Mouse (Mus musculus) intestine, embryonic 16.5 days (tissue): ENCODE measurements around the gene Ect2l. TPM values are rescaled to one million over a fixed set of nuclear protein-coding genes. Genes with fewer than 3 reads are reported as not detected.

Experiments used
- ATAC-seq: fragments of 200-750 bp; cut with Nextera tagmentation; 2 replicates; pipeline ENCODE4 v1.8.0; 2017; ENCODE audit warnings: moderate TSS enrichment, moderate library complexity
- H3K27ac ChIP-seq: fragments of 300-500 bp; sonication (generic); 2 replicates; pipeline ENCODE4 v1.5.1; 2014; ENCODE audit warnings: mild to moderate bottlenecking, low read length
- H3K27me3 ChIP-seq: fragments of 300-500 bp; sonication (generic); replicated peaks from 2 replicates; pipeline ENCODE4 v1.6.1; 2014; ENCODE audit warnings: low read length, control low read depth, mixed read lengths; ENCODE audit not compliant: control insufficient read depth, insufficient read depth
- H3K36me3 ChIP-seq: fragments of 300-500 bp; sonication (generic); 2 replicates; pipeline ENCODE4 v1.6.1; 2014; ENCODE audit warnings: low read length, control low read depth; ENCODE audit not compliant: control insufficient read depth, insufficient read depth
- H3K4me1 ChIP-seq: fragments of 300-500 bp; sonication (generic); 2 replicates; pipeline ENCODE4 v1.6.1; 2014; ENCODE audit warnings: low read length, control low read depth, mixed read lengths; ENCODE audit not compliant: control insufficient read depth, insufficient read depth
- H3K4me2 ChIP-seq: fragments of 300-500 bp; sonication (generic); 2 replicates; pipeline ENCODE4 v1.6.1; 2014; ENCODE audit warnings: low read depth, low read length, control low read depth
- H3K4me3 ChIP-seq: fragments of 300-500 bp; sonication (generic); 2 replicates; pipeline ENCODE4 v1.5.1; 2014; ENCODE audit warnings: mild to moderate bottlenecking, low read length
- H3K9ac ChIP-seq: fragments of 300-500 bp; sonication (generic); 2 replicates; pipeline ENCODE4 v1.6.1; 2014; ENCODE audit warnings: low read depth, low read length
- H3K9me3 ChIP-seq: fragments of 300-500 bp; sonication (generic); 2 replicates; pipeline ENCODE4 v1.6.1; 2016; ENCODE audit warnings: low read length, control low read depth; ENCODE audit not compliant: control insufficient read depth
- WGBS: fragments of 180-500 bp; shearing (Covaris S2); extraction: QIAGEN DNeasy Blood & Tissue Kit; methylation state at CpG from one replicate; pipeline ENCODE4 v1.1.7; 2014; 5-methylcytosine and 5-hydroxymethylcytosine counted together
- polyA plus RNA-seq: library from polyadenylated mRNA; unstranded; fragments of >200 nt; fragmentation: Nextera tagmentation; extraction: Ambion mirVana; gene quantifications from 2 replicates; pipeline ENCODE4 v1.2.1, GENCODE M21; 2015

Ect2l gene
- polyA plus RNA-seq, 1 experiment from 2014 or later, result 0.21 TPM

GRCm38 (mm10) chr10:18197206-18197979 is 13.3 kb downstream of the Ect2l start:
- peak overlapping the region; percentile 34 for H3K4me3 ChIP-seq
- peak overlapping the region; percentile 44 for H3K4me2 ChIP-seq
- H3K27me3 ChIP-seq, result no peaks in the 10 kb centered on the region
- ATAC-seq, result peak; percentile 49; the same call in 1 of the 2 replicates
- H3K27ac ChIP-seq, result no peak overlapping the region
- H3K9me3 ChIP-seq, result no peaks in the 10 kb centered on the region
- peak overlapping the region; percentile 34; the same call in 1 of the 2 replicates for H3K9ac ChIP-seq
- whole genome bisulfite sequencing, result 49% methylated on average over 14 of the region's 14 CpGs
- no peaks in the 10 kb centered on the region for H3K4me1 ChIP-seq
- no peaks in the 10 kb centered on the region for H3K36me3 ChIP-seq

- Histone ChIP-seq H3K27me3 (no peaks in the 10 kb centered on the region), H3K4me2 (peak overlapping the region; percentile 26), H3K9ac (no peak overlapping the region), H3K4me3 (no peak overlapping the region), H3K36me3 (no peaks in the 10 kb centered on the region), H3K27ac (no peak overlapping the region), H3K4me1 (no peaks in the 10 kb centered on the region), H3K9me3 (no peaks in the 10 kb centered on the region)
- WGBS, result 36% methylated on average over 14 of the region's 14 CpGs
- ATAC-seq, result peak; percentile 91
Measured at GRCm38 (mm10) chr10:18194737-18195141, 16.0 kb downstream of the Ect2l start.

DNA sequence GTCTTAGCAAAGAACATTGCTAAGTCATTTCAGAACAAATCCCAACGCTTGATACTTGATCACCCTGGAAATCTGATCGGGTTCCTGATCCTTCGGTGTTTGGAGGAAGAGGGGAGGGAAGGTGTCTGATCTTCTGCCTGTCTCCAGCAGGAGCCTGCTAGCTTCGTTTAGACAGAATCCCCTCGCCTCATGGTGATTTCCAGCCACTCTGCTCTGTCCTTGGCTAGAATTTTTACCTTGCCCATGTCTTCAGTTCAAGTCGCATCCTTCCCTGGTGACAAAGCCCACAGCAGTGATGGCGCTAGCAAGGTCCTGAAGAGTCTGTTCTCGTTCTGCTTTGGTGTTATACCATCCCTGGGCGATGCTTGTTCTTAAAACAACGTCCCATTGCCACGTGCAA is 16.5 kb downstream of the Ect2l start:
- Histone ChIP-seq H3K9ac (no peak overlapping the region), H3K36me3 (no peaks in the 10 kb centered on the region), H3K9me3 (no peaks in the 10 kb centered on the region), H3K27me3 (no peaks in the 10 kb centered on the region), H3K4me2 (no peak overlapping the region), H3K27ac (no peak overlapping the region), H3K4me3 (no peak overlapping the region), H3K4me1 (no peaks in the 10 kb centered on the region)
- ATAC-seq, result no peak
- 73% methylated on average over 11 of the region's 11 CpGs for WGBS

DNA sequence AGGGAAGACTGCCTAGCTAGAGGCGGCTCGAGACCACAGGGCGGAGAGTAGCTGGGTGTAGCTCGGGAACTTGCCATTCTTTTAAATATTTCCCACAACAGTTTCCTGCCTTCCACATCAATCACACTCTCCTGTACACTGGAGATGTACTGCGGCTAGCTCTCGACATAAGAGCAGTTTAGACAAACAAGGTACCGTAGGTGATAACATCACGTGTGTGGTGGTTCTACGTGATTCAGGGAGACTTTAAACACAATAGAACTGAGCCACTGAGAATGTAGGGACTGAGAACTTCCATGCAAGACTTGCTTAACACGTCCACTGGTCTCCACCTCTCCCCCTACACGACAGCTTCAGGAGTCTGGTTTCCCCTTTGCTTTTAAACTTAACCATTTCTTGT is 17.5 kb downstream of the Ect2l start:
- no peak overlapping the region for H3K4me3 ChIP-seq
- H3K4me2 ChIP-seq, result no peak overlapping the region
- no peaks in the 10 kb centered on the region for H3K36me3 ChIP-seq
- no peak for ATAC-seq
- 60% methylated on average over 11 of the region's 11 CpGs for WGBS
- no peak overlapping the region for H3K9ac ChIP-seq
- H3K27me3 ChIP-seq, result no peaks in the 10 kb centered on the region
- no peaks in the 10 kb centered on the region for H3K9me3 ChIP-seq
- no peaks in the 10 kb centered on the region for H3K4me1 ChIP-seq
- no peak overlapping the region for H3K27ac ChIP-seq

GRCm38 (mm10) chr10:18191706-18192105 is 19.0 kb downstream of the Ect2l start:
- Histone ChIP-seq H3K27ac (no peak overlapping the region), H3K4me3 (no peak overlapping the region), H3K36me3 (no peaks in the 10 kb centered on the region), H3K4me1 (no peaks in the 10 kb centered on the region), H3K9ac (no peak overlapping the region), H3K27me3 (no peaks in the 10 kb centered on the region), H3K9me3 (no peaks in the 10 kb centered on the region), H3K4me2 (no peak overlapping the region)
- WGBS, result 50% methylated on average over 8 of the region's 8 CpGs
- ATAC-seq, result peak; percentile 53

DNA sequence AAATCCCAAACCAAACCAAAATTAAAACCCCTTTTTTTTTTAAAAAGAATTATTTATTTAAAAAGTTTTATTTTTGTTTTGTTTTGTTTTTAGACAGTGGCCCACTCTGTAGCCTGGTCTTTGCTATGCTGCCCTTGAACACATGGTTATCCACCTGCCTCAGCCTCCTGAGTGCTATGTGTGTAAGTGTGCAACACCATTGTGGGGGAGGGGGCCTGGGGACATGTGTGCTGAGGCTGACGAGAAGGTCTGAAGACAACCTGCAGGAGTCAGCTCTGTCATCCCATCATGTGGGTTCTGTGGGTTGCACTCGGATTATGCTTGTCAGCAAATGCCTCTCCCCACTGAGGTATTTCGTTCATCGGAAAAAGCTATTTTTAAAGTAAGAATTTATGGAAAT is 21.2 kb downstream of the Ect2l start:
- Histone ChIP-seq H3K4me1 (no peaks in the 10 kb centered on the region), H3K4me3 (no peak overlapping the region), H3K4me2 (no peak overlapping the region), H3K27me3 (no peaks in the 10 kb centered on the region), H3K9me3 (no peaks in the 10 kb centered on the region), H3K36me3 (no peaks in the 10 kb centered on the region), H3K9ac (no peak overlapping the region), H3K27ac (no peak overlapping the region)
- no peak for ATAC-seq
- WGBS, result 83% methylated on average over 4 of the region's 4 CpGs

GRCm38 (mm10) chr10:18188564-18188963 is 22.1 kb downstream of the Ect2l start:
- H3K9me3 ChIP-seq, result no peaks in the 10 kb centered on the region
- WGBS, result 73% methylated on average over 6 of the region's 6 CpGs
- H3K27ac ChIP-seq, result no peak overlapping the region
- H3K4me3 ChIP-seq, result no peak overlapping the region
- no peak for ATAC-seq
- no peaks in the 10 kb centered on the region for H3K27me3 ChIP-seq
- H3K9ac ChIP-seq, result no peak overlapping the region
- H3K36me3 ChIP-seq, result no peaks in the 10 kb centered on the region
- no peaks in the 10 kb centered on the region for H3K4me1 ChIP-seq
- H3K4me2 ChIP-seq, result no peak overlapping the region

DNA sequence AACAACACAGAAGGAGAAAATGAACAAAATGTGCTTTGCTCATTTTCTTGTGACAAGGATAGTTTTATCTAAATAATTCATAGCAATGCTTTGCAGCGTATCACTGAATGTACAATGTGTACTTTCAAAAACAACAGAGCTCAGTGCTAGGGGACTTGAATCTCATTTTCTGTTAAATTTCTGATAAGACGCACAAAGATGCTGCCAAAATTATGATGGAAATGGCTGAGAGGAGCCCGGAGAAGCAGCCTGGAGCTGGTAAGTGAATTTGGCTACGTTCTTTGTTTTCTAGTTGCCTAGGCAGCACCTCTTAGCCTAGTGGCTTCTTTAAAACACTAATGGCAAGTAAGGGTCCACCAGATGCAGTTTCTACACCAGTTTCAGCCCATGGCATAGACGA is 28.4 kb downstream of the Ect2l start:
- ATAC-seq, result no peak
- no peaks in the 10 kb centered on the region for H3K27me3 ChIP-seq
- no peak overlapping the region for H3K27ac ChIP-seq
- H3K4me1 ChIP-seq, result no peaks in the 10 kb centered on the region
- H3K9ac ChIP-seq, result no peak overlapping the region
- no peaks in the 10 kb centered on the region for H3K36me3 ChIP-seq
- whole genome bisulfite sequencing, result 75% methylated on average over 5 of the region's 5 CpGs
- no peaks in the 10 kb centered on the region for H3K9me3 ChIP-seq
- no peak overlapping the region for H3K4me3 ChIP-seq
- H3K4me2 ChIP-seq, result no peak overlapping the region

GRCm38 (mm10) chr10:18177304-18177703 is 33.4 kb downstream of the Ect2l start:
- Histone ChIP-seq H3K4me2 (no peak overlapping the region), H3K27ac (no peak overlapping the region), H3K4me1 (no peaks in the 10 kb centered on the region), H3K4me3 (no peak overlapping the region), H3K36me3 (no peaks in the 10 kb centered on the region), H3K27me3 (no peaks in the 10 kb centered on the region), H3K9ac (no peak overlapping the region), H3K9me3 (no peaks in the 10 kb centered on the region)
- WGBS, result 40% methylated on average over 2 of the region's 2 CpGs
- ATAC-seq, result no peak

GRCm38 (mm10) chr10:18176722-18177121 is 34.0 kb downstream of the Ect2l start:
- no peak overlapping the region for H3K27ac ChIP-seq
- no peak overlapping the region for H3K4me2 ChIP-seq
- no peak for ATAC-seq
- H3K36me3 ChIP-seq, result no peaks in the 10 kb centered on the region
- no peak overlapping the region for H3K9ac ChIP-seq
- H3K9me3 ChIP-seq, result no peaks in the 10 kb centered on the region
- H3K4me1 ChIP-seq, result no peaks in the 10 kb centered on the region
- WGBS, result 86% methylated on average over 7 of the region's 7 CpGs
- H3K4me3 ChIP-seq, result no peak overlapping the region
- no peaks in the 10 kb centered on the region for H3K27me3 ChIP-seq
